Mouse (Mus musculus) right cerebral cortex, adult 18-20 months (tissue): ENCODE measurements around the gene Matn1.

Experiments
- DNase-seq: peaks from one replicate; pipeline ENCODE4 v3.0.0; 2022; ENCODE audit warnings: mixed read lengths

Matn1 gene

GRCm38 (mm10) chr4:130918805-130919749 lies 25.1 kb upstream of the Matn1 start:
- DNase-seq: no peak

- DNase-seq: no peak
Measured at GRCm38 (mm10) chr4:130919750-130920356, 24.3 kb upstream of the Matn1 start.

GRCm38 (mm10) chr4:130920951-130921693 lies 23.1 kb upstream of the Matn1 start:
- no peak for DNase-seq

GRCm38 (mm10) chr4:130921986-130922385 lies 22.2 kb upstream of the Matn1 start:
- no peak for DNase-seq

- DNase-seq: no peak
Measured at GRCm38 (mm10) chr4:130926274-130926673, 17.9 kb upstream of the Matn1 start.

GRCm38 (mm10) chr4:130927821-130928220 lies 16.4 kb upstream of the Matn1 start:
- DNase-seq: peak; percentile 35

- no peak for DNase-seq
Measured at GRCm38 (mm10) chr4:130942644-130943043, 1.5 kb upstream of the Matn1 start.

- no peak for DNase-seq
Measured at GRCm38 (mm10) chr4:130944779-130945178, 594 bp downstream of the Matn1 start.

- no peak for DNase-seq
Measured at GRCm38 (mm10) chr4:130947094-130947647, 3.0 kb downstream of the Matn1 start.

GRCm38 (mm10) chr4:130949821-130950384 lies 5.7 kb downstream of the Matn1 start:
- DNase-seq: no peak

GRCm38 (mm10) chr4:130952531-130952930 lies 8.3 kb downstream of the Matn1 start:
- DNase-seq: peak; percentile 38

GRCm38 (mm10) chr4:130957156-130957555 lies 13.0 kb downstream of the Matn1 start:
- DNase-seq: no peak

GRCm38 (mm10) chr4:130958812-130959211 lies 14.6 kb downstream of the Matn1 start:
- DNase-seq: no peak

- no peak for DNase-seq
Measured at GRCm38 (mm10) chr4:130959678-130960077, 15.5 kb downstream of the Matn1 start.

GRCm38 (mm10) chr4:130960118-130960734 lies 16.0 kb downstream of the Matn1 start:
- peak; percentile 76 for DNase-seq

- no peak for DNase-seq
Measured at GRCm38 (mm10) chr4:130971278-130971677, 27.1 kb downstream of the Matn1 start.

- no peak for DNase-seq
Measured at GRCm38 (mm10) chr4:130972421-130972829, 28.2 kb downstream of the Matn1 start.

- DNase-seq: peak; percentile 51
Measured at GRCm38 (mm10) chr4:130973332-130974263, 29.4 kb downstream of the Matn1 start.

- DNase-seq: no peak
Measured at GRCm38 (mm10) chr4:130978981-130979380, 34.8 kb downstream of the Matn1 start.

- DNase-seq: no peak
Measured at GRCm38 (mm10) chr4:130984416-130985182, 40.4 kb downstream of the Matn1 start.
